In the genomic region with DNA sequence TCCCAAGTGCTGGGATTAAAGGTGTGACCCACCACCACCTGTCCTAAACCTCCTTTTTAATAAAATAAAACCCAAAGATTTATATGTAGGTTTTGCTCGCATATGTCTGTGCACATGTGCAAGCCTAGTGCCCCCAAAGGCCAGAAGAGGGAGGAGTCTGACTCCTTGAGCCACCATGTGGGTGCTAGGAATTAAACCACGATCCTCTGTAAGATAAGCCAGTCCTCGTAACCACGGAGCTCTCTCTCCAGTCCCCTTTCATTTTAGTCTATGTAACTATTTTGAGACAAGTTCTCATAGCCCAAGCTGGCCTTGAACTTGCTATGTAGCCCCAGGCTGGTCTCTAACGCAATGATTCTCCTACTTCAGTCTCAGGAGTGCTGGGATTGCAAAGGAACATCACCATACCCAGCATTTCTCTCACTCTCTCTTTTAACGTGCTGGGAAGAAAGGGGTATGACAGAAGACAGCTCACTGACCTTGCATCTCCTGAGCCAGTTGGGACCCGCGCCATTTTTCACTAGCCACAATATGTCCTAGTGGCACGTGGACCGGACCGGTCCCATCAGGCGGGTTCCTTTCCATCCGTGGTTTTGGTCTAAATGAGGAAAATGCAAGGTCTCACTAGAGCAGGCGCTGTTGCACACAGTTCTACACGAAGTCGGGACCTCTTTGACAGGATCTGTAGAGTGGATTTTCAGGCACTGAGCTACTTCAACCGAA, we compare ENCODE assay signal across 8 mouse cellular contexts. TPM values are rescaled to one million over a fixed set of nuclear protein-coding genes. Genes with fewer than 3 reads are reported as not detected.
DNase-seq lines count a peak whose midpoint lies in the region; ATAC-seq and TF ChIP-seq lines count a peak whose summit lies in the region.

No protein-coding gene starts in this region.

- TF ChIP-seq CTCF in C2C12 (IDR thresholded peaks at IDR 0.05; ENCODE audit: control insufficient read depth, insufficient read depth, insufficient read length) = no peak

- H3K36me3 ChIP-seq in C2C12 (ENCODE audit: control insufficient read depth, insufficient read depth) = peaks cover 21% of the 10 kb centered on the region
- peaks cover 62% of the 10 kb centered on the region for H3K36me3 ChIP-seq in heart, embryonic 13.5 days
- H3K36me3 ChIP-seq in liver, embryonic 11.5 days (ENCODE audit: control insufficient read depth, insufficient read depth, low read length) = peaks cover 23% of the 10 kb centered on the region
- peaks cover 8% of the 10 kb centered on the region for H3K36me3 ChIP-seq in splenic B cell, adult 2 months (ENCODE audit: control insufficient read depth, insufficient read depth, low read length, poor library complexity, severe bottlenecking)

- H3ac ChIP-seq in C2C12 (ENCODE audit: control insufficient read depth, insufficient read length, low read depth) = peak overlapping the region; percentile 72

- H3K4me2 ChIP-seq in heart, embryonic 13.5 days = peak overlapping the region; percentile 90
- H3K4me2 ChIP-seq in liver, embryonic 11.5 days = peak overlapping the region; percentile 72

- peak; percentile 43 for DNase-seq in adrenal gland, postnatal 14 days
- DNase-seq in adrenal gland, adult 18-20 months (ENCODE audit: low spot score in 2 of 2) = no peak
- peak; percentile 52 to 76 for DNase-seq in cerebellum, postnatal 14 days
- peak; percentile 61 for DNase-seq in liver, embryonic 11.5 days (ENCODE audit: low spot score)
- DNase-seq in splenic B cell, adult 2 months (ENCODE audit: low read depth, low spot score) = peak; percentile 10
- DNase-seq in right cerebral cortex, postnatal 25 days = no peak

- H3K9ac ChIP-seq in heart, embryonic 13.5 days = peak overlapping the region; percentile 78
- peak overlapping the region; percentile 67 for H3K9ac ChIP-seq in liver, embryonic 11.5 days (ENCODE audit: low read depth, low read length)

- H3K9me3 ChIP-seq in heart, embryonic 13.5 days = no peaks in the 10 kb centered on the region
- H3K9me3 ChIP-seq in liver, embryonic 11.5 days (ENCODE audit: control insufficient read depth, low read length) = no peaks in the 10 kb centered on the region

- peaks cover 19% of the 10 kb centered on the region for H3K4me1 ChIP-seq in heart, embryonic 13.5 days
- peaks cover 6% of the 10 kb centered on the region for H3K4me1 ChIP-seq in liver, embryonic 11.5 days (replicated peaks; ENCODE audit: control insufficient read depth, insufficient read depth, low read length)

- no peaks in the 10 kb centered on the region for H3K27me3 ChIP-seq in C2C12 (ENCODE audit: control insufficient read depth, insufficient read depth, insufficient read length)
- no peaks in the 10 kb centered on the region for H3K27me3 ChIP-seq in heart, embryonic 13.5 days (replicated peaks)
- no peaks in the 10 kb centered on the region for H3K27me3 ChIP-seq in liver, embryonic 11.5 days (replicated peaks; ENCODE audit: control insufficient read depth, insufficient read depth, low read length)
- no peaks in the 10 kb centered on the region for H3K27me3 ChIP-seq in splenic B cell, adult 2 months (ENCODE audit: control insufficient read depth, insufficient read depth, low read length, poor library complexity, severe bottlenecking)

- peaks cover 14% of the 10 kb centered on the region for H3K79me3 ChIP-seq in C2C12 (ENCODE audit: low read depth)

- H3K27ac ChIP-seq in heart, embryonic 13.5 days (replicated peaks) = no peak overlapping the region; the same call in 1 of the 2 replicates
- H3K27ac ChIP-seq in liver, embryonic 11.5 days (ENCODE audit: low read depth, low read length) = peak overlapping the region; percentile 33

- H3K79me2 ChIP-seq in C2C12 (ENCODE audit: control insufficient read depth, insufficient read depth) = peaks cover 29% of the 10 kb centered on the region

- no peak for ATAC-seq in heart, embryonic 13.5 days (ENCODE audit: extremely low read depth, insufficient number of reproducible peaks, low FRiP score, low TSS enrichment)
- ATAC-seq in liver, embryonic 11.5 days (replicated peaks; ENCODE audit: low FRiP score) = peak; percentile 10; the same call in 1 of the 2 replicates

- peak overlapping the region; percentile 75 for H3K4me3 ChIP-seq in C2C12 (ENCODE audit: insufficient read depth, poor library complexity, severe bottlenecking)
- H3K4me3 ChIP-seq in heart, embryonic 13.5 days = peak overlapping the region; percentile 67
- peak overlapping the region; percentile 72 for H3K4me3 ChIP-seq in liver, embryonic 11.5 days (ENCODE audit: low read depth, low read length)

- 10% methylated on average over 17 of the region's 17 CpGs for WGBS in heart, embryonic 13.5 days
- 5% methylated on average over 17 of the region's 17 CpGs for WGBS in liver, embryonic 11.5 days

TF ChIP-seq in C2C12, 6 proteins besides CTCF, POLR2A, EP300 and RAD21:
- TF ChIP-seq MYOD1 (IDR thresholded peaks at IDR 0.05; ENCODE audit: control insufficient read depth, insufficient read length, low read depth) (no peak), MAX (IDR thresholded peaks at IDR 0.05) (no peak), FOSL1 (IDR thresholded peaks at IDR 0.05; ENCODE audit: insufficient read depth, low read length, poor library complexity, severe bottlenecking) (no peak), MYOG (IDR thresholded peaks at IDR 0.05; ENCODE audit: control insufficient read depth, extremely low read depth, insufficient read length) (no peak), USF1 (IDR thresholded peaks at IDR 0.05; ENCODE audit: low read depth) (no peak), CEBPB (IDR thresholded peaks at IDR 0.05; ENCODE audit: low read depth) (no peak)

RNA-seq across cellular contexts. Expression of gene Faap24, which starts 0.7 kb away (rescaled TPM):
- total RNA-seq in adrenal gland, postnatal 14 days (2021) = 5.6 and 8.4 TPM in 2 replicates
- total RNA-seq in adrenal gland, adult 18-20 months (2021) = 1 to 10 TPM; 5.2 to 6.9 TPM
- 14.0 TPM for polyA plus RNA-seq in C2C12 (2012; fragmentation: generic; extraction: Trizol)
- polyA plus RNA-seq in heart, embryonic 13.5 days (2015; fragmentation: Nextera tagmentation; extraction: Ambion mirVana) = 13.3 and 14.0 TPM in 2 replicates
- polyA plus RNA-seq in liver, embryonic 11.5 days (2014; fragmentation: Nextera tagmentation; extraction: Ambion mirVana) = 40.0 and 43.6 TPM in 2 replicates

RNA-seq across cellular contexts. Expression of gene Cep89, which starts 0.9 kb away (rescaled TPM):
- total RNA-seq in adrenal gland, postnatal 14 days (2021) = 16.9 and 18.4 TPM in 2 replicates
- total RNA-seq in adrenal gland, adult 18-20 months (2021) = 10 to 100 TPM; 11.9 to 16.0 TPM
- 20.5 TPM for polyA plus RNA-seq in C2C12 (2012; fragmentation: generic; extraction: Trizol)
- 37.3 and 39.2 TPM in 2 replicates for polyA plus RNA-seq in heart, embryonic 13.5 days (2015; fragmentation: Nextera tagmentation; extraction: Ambion mirVana)
- polyA plus RNA-seq in liver, embryonic 11.5 days (2014; fragmentation: Nextera tagmentation; extraction: Ambion mirVana) = 33.4 and 33.7 TPM in 2 replicates

RNA-seq across cellular contexts. Expression of gene Slc7a9, which starts 52.7 kb away (rescaled TPM):
- total RNA-seq in adrenal gland, postnatal 14 days (2021) = not detected in 2 replicates
- total RNA-seq in adrenal gland, adult 18-20 months (2021) = not detected
- not detected for polyA plus RNA-seq in C2C12 (2012; fragmentation: generic; extraction: Trizol)
- polyA plus RNA-seq in heart, embryonic 13.5 days (2015; fragmentation: Nextera tagmentation; extraction: Ambion mirVana) = 0.79 and 1.2 TPM in 2 replicates
- polyA plus RNA-seq in liver, embryonic 11.5 days (2014; fragmentation: Nextera tagmentation; extraction: Ambion mirVana) = 2.6 and 3.6 TPM in 2 replicates

Comparison
In these comparisons a context has a peak if more than half of its experiments do, and no peak if none do; other contexts are left out.
1. DNase-seq: peak in adrenal gland, postnatal 14 days (single experiment), cerebellum, postnatal 14 days (2 of 2), liver, embryonic 11.5 days (single experiment) and splenic B cell, adult 2 months (single experiment); none in adrenal gland, adult 18-20 months (0 of 2) and right cerebral cortex, postnatal 25 days (single experiment).
2. Peak in every context shown above with its lines, with median percentiles within 50 percentile points of each other: H3K4me3 ChIP-seq.